In genomic region chr2:118536553-118536952, GRCm38 (mm10) we compare ENCODE assay signal across 8 mouse cellular contexts. TPM values are rescaled to one million over a fixed set of nuclear protein-coding genes. Genes with fewer than 3 reads are reported as not detected.
DNase-seq lines count a peak whose midpoint lies in the region; ATAC-seq lines count a peak whose summit lies in the region.

No protein-coding gene starts in this region.

- no peak overlapping the region for H3K4me2 ChIP-seq in midbrain, embryonic 15.5 days
- H3K4me2 ChIP-seq in embryonic facial prominence, embryonic 12.5 days (replicated peaks) = no peak overlapping the region

- 79% methylated on average over 8 of the region's 8 CpGs for WGBS in midbrain, embryonic 10.5 days
- 73% methylated on average over 8 of the region's 8 CpGs for WGBS in midbrain, embryonic 15.5 days
- 59% methylated on average over 8 of the region's 8 CpGs for WGBS in embryonic facial prominence, embryonic 12.5 days

- intact Hi-C loops in left cerebral cortex, postnatal 36 days (cut with DNase I) = no loop called here

- peak overlapping the region; percentile 56; the same call in 1 of the 2 replicates for H3K27ac ChIP-seq in midbrain, embryonic 10.5 days (replicated peaks)
- no peak overlapping the region for H3K27ac ChIP-seq in midbrain, embryonic 15.5 days
- H3K27ac ChIP-seq in embryonic facial prominence, embryonic 12.5 days = peak overlapping the region; percentile 6; the same call in 1 of the 2 replicates

- H3K9me3 ChIP-seq in midbrain, embryonic 10.5 days (replicated peaks) = no peaks in the 10 kb centered on the region
- no peaks in the 10 kb centered on the region for H3K9me3 ChIP-seq in midbrain, embryonic 15.5 days
- H3K9me3 ChIP-seq in embryonic facial prominence, embryonic 12.5 days = no peaks in the 10 kb centered on the region

- ATAC-seq in midbrain, embryonic 15.5 days (replicated peaks) = no peak
- no peak for ATAC-seq in embryonic facial prominence, embryonic 12.5 days (ENCODE audit: insufficient number of reproducible peaks, insufficient read depth, low FRiP score, low TSS enrichment)

- no peaks in the 10 kb centered on the region for H3K27me3 ChIP-seq in midbrain, embryonic 10.5 days (ENCODE audit: low read depth, poor library complexity, severe bottlenecking)
- no peaks in the 10 kb centered on the region for H3K27me3 ChIP-seq in midbrain, embryonic 15.5 days (replicated peaks)
- no peaks in the 10 kb centered on the region for H3K27me3 ChIP-seq in embryonic facial prominence, embryonic 12.5 days

- H3K36me3 ChIP-seq in midbrain, embryonic 10.5 days = peaks cover 30% of the 10 kb centered on the region
- H3K36me3 ChIP-seq in midbrain, embryonic 15.5 days (replicated peaks) = no peaks in the 10 kb centered on the region
- peaks cover 24% of the 10 kb centered on the region; the same call in 1 of the 2 replicates for H3K36me3 ChIP-seq in embryonic facial prominence, embryonic 12.5 days

- no peak overlapping the region for H3K4me3 ChIP-seq in midbrain, embryonic 10.5 days
- no peak overlapping the region for H3K4me3 ChIP-seq in midbrain, embryonic 15.5 days
- no peak overlapping the region for H3K4me3 ChIP-seq in embryonic facial prominence, embryonic 12.5 days

- DNase-seq in midbrain, embryonic 10.5 days (ENCODE audit: low spot score) = no peak
- peak; percentile 79 for DNase-seq in heart, postnatal 4 days
- peak; percentile 77 for DNase-seq in lung, postnatal 36 days
- DNase-seq in left cerebral cortex, postnatal 36 days (ENCODE audit: low spot score in 2 of 2) = no peak
- DNase-seq in embryo, embryonic 10 days (ENCODE audit: low spot score) = no peak
- DNase-seq in thymus, adult 18-20 months = no peak

- peaks cover 65% of the 10 kb centered on the region for H3K4me1 ChIP-seq in midbrain, embryonic 10.5 days
- peaks cover 19% of the 10 kb centered on the region for H3K4me1 ChIP-seq in midbrain, embryonic 15.5 days
- peaks cover 62% of the 10 kb centered on the region for H3K4me1 ChIP-seq in embryonic facial prominence, embryonic 12.5 days

- no peak overlapping the region for H3K9ac ChIP-seq in midbrain, embryonic 15.5 days
- no peak overlapping the region; the same call in 1 of the 2 replicates for H3K9ac ChIP-seq in embryonic facial prominence, embryonic 12.5 days

RNA-seq across cellular contexts. Expression of gene Bmf, which starts 12.9 kb away (rescaled TPM):
- 2.9 and 3.0 TPM in 2 replicates for polyA plus RNA-seq in midbrain, embryonic 10.5 days (2016; fragmentation: Nextera tagmentation; extraction: Ambion mirVana)
- 3.3 and 4.3 TPM in 2 replicates for polyA plus RNA-seq in midbrain, embryonic 15.5 days (2015; fragmentation: Nextera tagmentation; extraction: Ambion mirVana)
- polyA plus RNA-seq in embryonic facial prominence, embryonic 12.5 days (2016; fragmentation: Nextera tagmentation; extraction: Ambion mirVana) = 6.6 and 7.1 TPM in 2 replicates
- 1 to 10 TPM; 4.2 to 7.6 TPM for total RNA-seq in heart, postnatal 4 days (2021)
- total RNA-seq in left cerebral cortex, postnatal 36 days (2021) = 1 to 10 TPM; 4.8 to 5.8 TPM

RNA-seq across cellular contexts. Expression of gene Srp14, which starts 57.0 kb away (rescaled TPM):
- polyA plus RNA-seq in midbrain, embryonic 10.5 days (2016; fragmentation: Nextera tagmentation; extraction: Ambion mirVana) = 261 and 272 TPM in 2 replicates
- polyA plus RNA-seq in midbrain, embryonic 15.5 days (2015; fragmentation: Nextera tagmentation; extraction: Ambion mirVana) = 303 and 315 TPM in 2 replicates
- 239 and 256 TPM in 2 replicates for polyA plus RNA-seq in embryonic facial prominence, embryonic 12.5 days (2016; fragmentation: Nextera tagmentation; extraction: Ambion mirVana)
- total RNA-seq in heart, postnatal 4 days (2021) = 100 to 1,000 TPM; 104 to 111 TPM
- 100 to 1,000 TPM; 136 to 158 TPM for total RNA-seq in left cerebral cortex, postnatal 36 days (2021)

Comparison
In these comparisons a context has a peak if more than half of its experiments do, and no peak if none do; other contexts are left out.
1. DNase-seq: peak in heart, postnatal 4 days (single experiment) and lung, postnatal 36 days (single experiment); none in midbrain, embryonic 10.5 days (single experiment), left cerebral cortex, postnatal 36 days (0 of 2), embryo, embryonic 10 days (single experiment) and thymus, adult 18-20 months (0 of 2).